Mouse (Mus musculus): ENCODE measurements around the gene Gm21983. TPM values are rescaled to one million over a fixed set of nuclear protein-coding genes. Genes with fewer than 3 reads are reported as not detected.

The Gm21983 gene
- polyA plus RNA-seq, 1 experiment from 2014 or later, result 0.54 TPM

GRCm38 (mm10) chr7:27166229-27166613 lies 14.7 kb downstream of the Gm21983 start:
- H3K9me3 ChIP-seq (replicated peaks; ENCODE audit: control insufficient read depth, low read length, poor library complexity, severe bottlenecking), result no peaks in the 10 kb centered on the region
- peaks cover 52% of the 10 kb centered on the region for H3K4me1 ChIP-seq (ENCODE audit: control insufficient read depth, insufficient read depth, low read length)
- H3K9ac ChIP-seq (ENCODE audit: low read depth, low read length), result peak overlapping the region; percentile 92
- WGBS, result under 1% methylated on average over 37 of the region's 43 CpGs
- ATAC-seq, result peak; percentile 51
- no peaks in the 10 kb centered on the region for H3K27me3 ChIP-seq (ENCODE audit: control insufficient read depth, insufficient read depth, low read depth, low read length)
- peak overlapping the region; percentile 95 for H3K4me2 ChIP-seq (ENCODE audit: low read length)
- H3K27ac ChIP-seq (ENCODE audit: low read length), result peak overlapping the region; percentile 98
- peaks cover 14% of the 10 kb centered on the region for H3K36me3 ChIP-seq (ENCODE audit: control insufficient read depth, insufficient read depth, low read length)
- H3K4me3 ChIP-seq (ENCODE audit: low read depth, low read length), result peak overlapping the region; percentile 80

- Histone ChIP-seq H3K27ac (ENCODE audit: low read length) (peak overlapping the region; percentile 98), H3K4me2 (ENCODE audit: low read length) (peak overlapping the region; percentile 95), H3K9me3 (replicated peaks; ENCODE audit: control insufficient read depth, low read length, poor library complexity, severe bottlenecking) (no peaks in the 10 kb centered on the region), H3K4me3 (ENCODE audit: low read depth, low read length) (peak overlapping the region; percentile 80), H3K36me3 (ENCODE audit: control insufficient read depth, insufficient read depth, low read length) (peaks cover 10% of the 10 kb centered on the region; the same call in 1 of the 2 replicates), H3K4me1 (ENCODE audit: control insufficient read depth, insufficient read depth, low read length) (peaks cover 58% of the 10 kb centered on the region), H3K9ac (ENCODE audit: low read depth, low read length) (peak overlapping the region; percentile 92), H3K27me3 (ENCODE audit: control insufficient read depth, insufficient read depth, low read depth, low read length) (no peaks in the 10 kb centered on the region)
- WGBS, result 1% methylated on average over 8 of the region's 8 CpGs
- no peak for ATAC-seq
These were observed 15.2 kb downstream of the Gm21983 start for GRCm38 (mm10) chr7:27165696-27166095.

- Histone ChIP-seq H3K9ac (ENCODE audit: low read depth, low read length) (peak overlapping the region; percentile 92), H3K4me1 (ENCODE audit: control insufficient read depth, insufficient read depth, low read length) (peaks cover 63% of the 10 kb centered on the region), H3K4me3 (ENCODE audit: low read depth, low read length) (peak overlapping the region; percentile 80), H3K27me3 (ENCODE audit: control insufficient read depth, insufficient read depth, low read depth, low read length) (no peaks in the 10 kb centered on the region), H3K9me3 (replicated peaks; ENCODE audit: control insufficient read depth, low read length, poor library complexity, severe bottlenecking) (no peaks in the 10 kb centered on the region), H3K36me3 (ENCODE audit: control insufficient read depth, insufficient read depth, low read length) (peaks cover 10% of the 10 kb centered on the region; the same call in 1 of the 2 replicates), H3K27ac (ENCODE audit: low read length) (peak overlapping the region; percentile 98), H3K4me2 (ENCODE audit: low read length) (peak overlapping the region; percentile 95)
- WGBS, result 70% methylated on average over 23 of the region's 23 CpGs
- ATAC-seq, result no peak
These were observed 15.8 kb downstream of the Gm21983 start for GRCm38 (mm10) chr7:27165007-27165655.

GRCm38 (mm10) chr7:27164112-27164947 lies 16.6 kb downstream of the Gm21983 start:
- 88% methylated on average over 33 of the region's 33 CpGs for WGBS
- Histone ChIP-seq H3K4me1 (ENCODE audit: control insufficient read depth, insufficient read depth, low read length) (peaks cover 66% of the 10 kb centered on the region), H3K27ac (ENCODE audit: low read length) (no peak overlapping the region), H3K4me2 (ENCODE audit: low read length) (peak overlapping the region; percentile 95), H3K9ac (ENCODE audit: low read depth, low read length) (peak overlapping the region; percentile 92), H3K9me3 (replicated peaks; ENCODE audit: control insufficient read depth, low read length, poor library complexity, severe bottlenecking) (no peaks in the 10 kb centered on the region), H3K4me3 (ENCODE audit: low read depth, low read length) (peak overlapping the region; percentile 80; the same call in 1 of the 2 replicates), H3K27me3 (ENCODE audit: control insufficient read depth, insufficient read depth, low read depth, low read length) (no peaks in the 10 kb centered on the region), H3K36me3 (ENCODE audit: control insufficient read depth, insufficient read depth, low read length) (peaks cover 10% of the 10 kb centered on the region; the same call in 1 of the 2 replicates)
- no peak for ATAC-seq

- Histone ChIP-seq H3K36me3 (ENCODE audit: control insufficient read depth, insufficient read depth, low read length) (peaks cover 14% of the 10 kb centered on the region; the same call in 1 of the 2 replicates), H3K4me1 (ENCODE audit: control insufficient read depth, insufficient read depth, low read length) (peaks cover 66% of the 10 kb centered on the region), H3K4me3 (ENCODE audit: low read depth, low read length) (peak overlapping the region; percentile 0), H3K27me3 (ENCODE audit: control insufficient read depth, insufficient read depth, low read depth, low read length) (no peaks in the 10 kb centered on the region), H3K27ac (ENCODE audit: low read length) (no peak overlapping the region), H3K9me3 (replicated peaks; ENCODE audit: control insufficient read depth, low read length, poor library complexity, severe bottlenecking) (no peaks in the 10 kb centered on the region), H3K4me2 (ENCODE audit: low read length) (peak overlapping the region; percentile 95), H3K9ac (ENCODE audit: low read depth, low read length) (peak overlapping the region; percentile 52)
- no peak for ATAC-seq
- WGBS, result 86% methylated on average over 5 of the region's 5 CpGs
These were observed 17.5 kb downstream of the Gm21983 start for GRCm38 (mm10) chr7:27163450-27163805.

GRCm38 (mm10) chr7:27162780-27163449 lies 18.0 kb downstream of the Gm21983 start:
- peak overlapping the region; percentile 95 for H3K4me2 ChIP-seq (ENCODE audit: low read length)
- no peaks in the 10 kb centered on the region for H3K9me3 ChIP-seq (replicated peaks; ENCODE audit: control insufficient read depth, low read length, poor library complexity, severe bottlenecking)
- H3K36me3 ChIP-seq (ENCODE audit: control insufficient read depth, insufficient read depth, low read length), result peaks cover 17% of the 10 kb centered on the region
- 85% methylated on average over 5 of the region's 5 CpGs for WGBS
- H3K4me3 ChIP-seq (ENCODE audit: low read depth, low read length), result peak overlapping the region; percentile 0; the same call in 1 of the 2 replicates
- H3K27ac ChIP-seq (ENCODE audit: low read length), result no peak overlapping the region
- H3K4me1 ChIP-seq (ENCODE audit: control insufficient read depth, insufficient read depth, low read length), result peaks cover 66% of the 10 kb centered on the region
- no peak for ATAC-seq
- peak overlapping the region; percentile 52 for H3K9ac ChIP-seq (ENCODE audit: low read depth, low read length)
- no peaks in the 10 kb centered on the region for H3K27me3 ChIP-seq (ENCODE audit: control insufficient read depth, insufficient read depth, low read depth, low read length)

- peaks cover 24% of the 10 kb centered on the region for H3K36me3 ChIP-seq (ENCODE audit: control insufficient read depth, insufficient read depth, low read length)
- H3K9me3 ChIP-seq (replicated peaks; ENCODE audit: control insufficient read depth, low read length, poor library complexity, severe bottlenecking), result no peaks in the 10 kb centered on the region
- peaks cover 60% of the 10 kb centered on the region for H3K4me1 ChIP-seq (ENCODE audit: control insufficient read depth, insufficient read depth, low read length)
- 80% methylated on average over 4 of the region's 4 CpGs for WGBS
- no peaks in the 10 kb centered on the region for H3K27me3 ChIP-seq (ENCODE audit: control insufficient read depth, insufficient read depth, low read depth, low read length)
- H3K4me3 ChIP-seq (ENCODE audit: low read depth, low read length), result no peak overlapping the region
- ATAC-seq, result no peak
- peak overlapping the region; percentile 31; the same call in 1 of the 2 replicates for H3K9ac ChIP-seq (ENCODE audit: low read depth, low read length)
- H3K4me2 ChIP-seq (ENCODE audit: low read length), result no peak overlapping the region
- H3K27ac ChIP-seq (ENCODE audit: low read length), result no peak overlapping the region
These were observed 19.1 kb downstream of the Gm21983 start for GRCm38 (mm10) chr7:27161744-27162143.

- no peak overlapping the region for H3K4me2 ChIP-seq (ENCODE audit: low read length)
- peaks cover 60% of the 10 kb centered on the region for H3K4me1 ChIP-seq (ENCODE audit: control insufficient read depth, insufficient read depth, low read length)
- no peak overlapping the region for H3K4me3 ChIP-seq (ENCODE audit: low read depth, low read length)
- ATAC-seq, result no peak
- no peak overlapping the region for H3K9ac ChIP-seq (ENCODE audit: low read depth, low read length)
- no peaks in the 10 kb centered on the region for H3K27me3 ChIP-seq (ENCODE audit: control insufficient read depth, insufficient read depth, low read depth, low read length)
- H3K36me3 ChIP-seq (ENCODE audit: control insufficient read depth, insufficient read depth, low read length), result peaks cover 24% of the 10 kb centered on the region
- H3K9me3 ChIP-seq (replicated peaks; ENCODE audit: control insufficient read depth, low read length, poor library complexity, severe bottlenecking), result no peaks in the 10 kb centered on the region
- no peak overlapping the region for H3K27ac ChIP-seq (ENCODE audit: low read length)
- 89% methylated on average over 3 of the region's 3 CpGs for WGBS
These were observed 20.0 kb downstream of the Gm21983 start for GRCm38 (mm10) chr7:27160921-27161320.

Measured in midbrain, embryonic 16.5 days (tissue).